Mouse (Mus musculus) heart, postnatal 0 days (tissue): Measurements from ENCODE around the gene Reln. TPM values are rescaled to one million over a fixed set of nuclear protein-coding genes. Genes with fewer than 3 reads are reported as not detected.

Experiments
- ATAC-seq: fragments of 200-750 bp; cut with Nextera tagmentation; 2 replicates; pipeline ENCODE4 v1.8.0; 2017; ENCODE audit warnings: low read depth, moderate number of reproducible peaks, moderate library complexity; ENCODE audit not compliant: insufficient read depth
- DNase-seq: peaks from one replicate; pipeline ENCODE4 v3.0.0-alpha.2; 2016; ENCODE audit warnings: low spot score
- H3K27ac ChIP-seq: fragments of 300-500 bp; sonication (generic); 2 replicates; pipeline ENCODE4 v1.5.1; 2014; ENCODE audit warnings: low read depth, mild to moderate bottlenecking
- H3K27me3 ChIP-seq: fragments of 300-500 bp; sonication (generic); 2 replicates; pipeline ENCODE4 v1.6.1; 2014; ENCODE audit warnings: low read length, mixed read lengths; ENCODE audit not compliant: control insufficient read depth, insufficient read depth
- H3K36me3 ChIP-seq: fragments of 300-500 bp; sonication (generic); replicated peaks from 2 replicates; pipeline ENCODE4 v1.6.1; 2014; ENCODE audit warnings: low read length, mixed read lengths; ENCODE audit not compliant: control insufficient read depth, insufficient read depth
- H3K4me1 ChIP-seq: fragments of 300-500 bp; sonication (generic); 2 replicates; pipeline ENCODE4 v1.6.1; 2014; ENCODE audit warnings: antibody characterized with exemption; ENCODE audit not compliant: control insufficient read depth, insufficient read depth
- H3K4me2 ChIP-seq: fragments of 300-500 bp; sonication (generic); 2 replicates; pipeline ENCODE4 v1.6.1; 2014; ENCODE audit warnings: low read depth, mild to moderate bottlenecking, low read length, moderate library complexity
- H3K4me3 ChIP-seq: fragments of 300-500 bp; sonication (generic); 2 replicates; pipeline ENCODE4 v1.5.1; 2014; ENCODE audit warnings: low read depth, low read length
- H3K9ac ChIP-seq: fragments of 300-500 bp; sonication (generic); replicated peaks from 2 replicates; pipeline ENCODE4 v1.6.1; 2014; ENCODE audit warnings: low read depth, low read length, mixed read lengths
- H3K9me3 ChIP-seq: fragments of 300-500 bp; sonication (generic); replicated peaks from 2 replicates; pipeline ENCODE4 v1.6.1; 2016; ENCODE audit warnings: low read length; ENCODE audit not compliant: control insufficient read depth
- CTCF ChIP-seq: IDR thresholded peaks from 2 replicates; pipeline ENCODE4 v1.5.1; 2016; ENCODE audit warnings: antibody characterized with exemption, control low read depth, low read depth
- EP300 ChIP-seq: IDR thresholded peaks from 2 replicates; pipeline ENCODE4 v1.6.1; 2016; ENCODE audit warnings: antibody characterized with exemption, low read depth
- WGBS: fragments of 180-500 bp; shearing (Covaris S2); extraction: QIAGEN DNeasy Blood & Tissue Kit; methylation state at CpG from one replicate; pipeline ENCODE4 v1.1.7; 2014; 5-methylcytosine and 5-hydroxymethylcytosine counted together
- polyA plus RNA-seq: library from polyadenylated mRNA; unstranded; fragments of >200 nt; fragmentation: Nextera tagmentation; extraction: Ambion mirVana; gene quantifications from 2 replicates; pipeline ENCODE4 v1.2.1, GENCODE M21; 2015
- total RNA-seq: library from RNA; depleted of rRNA; stranded (reverse); fragments of >200 nt; gene quantifications from 2 replicates; pipeline ENCODE4 v1.2.3, GENCODE M21; 2014; ENCODE audit warnings: low replicate concordance

The Reln gene
- total and polyA plus RNA-seq, 2 experiments from 2014 or later: 1.00 to 14.4 TPM

DNA sequence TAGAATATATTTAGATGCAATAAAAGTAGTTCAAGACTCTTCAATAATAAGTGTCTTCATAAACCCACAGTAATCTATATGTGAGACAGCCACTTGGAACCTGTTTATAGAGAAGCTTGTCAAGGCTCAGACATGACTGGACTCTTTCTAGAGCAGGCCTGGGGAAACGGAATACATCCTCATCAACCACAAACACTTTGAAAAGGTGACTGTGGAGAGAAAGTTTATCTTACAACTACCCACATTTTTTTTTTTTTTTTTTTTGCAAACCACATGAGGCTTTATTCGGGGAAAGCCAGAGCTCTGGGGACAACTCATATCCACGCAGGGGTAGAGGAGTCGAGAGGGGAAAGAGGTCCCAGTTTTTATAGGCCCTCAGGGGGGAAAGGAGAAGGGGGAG lies 36.6 kb downstream of the Reln start:
- Histone ChIP-seq H3K4me3 (no peak overlapping the region), H3K4me2 (no peak overlapping the region), H3K4me1 (no peaks in the 10 kb centered on the region), H3K9me3 (no peaks in the 10 kb centered on the region), H3K27ac (no peak overlapping the region), H3K27me3 (no peaks in the 10 kb centered on the region), H3K36me3 (no peaks in the 10 kb centered on the region), H3K9ac (no peak overlapping the region)
- TF ChIP-seq EP300 (no peak), CTCF (no peak)
- no peak for DNase-seq
- WGBS: 65% methylated on average over 4 of the region's 4 CpGs
- ATAC-seq: no peak

DNA sequence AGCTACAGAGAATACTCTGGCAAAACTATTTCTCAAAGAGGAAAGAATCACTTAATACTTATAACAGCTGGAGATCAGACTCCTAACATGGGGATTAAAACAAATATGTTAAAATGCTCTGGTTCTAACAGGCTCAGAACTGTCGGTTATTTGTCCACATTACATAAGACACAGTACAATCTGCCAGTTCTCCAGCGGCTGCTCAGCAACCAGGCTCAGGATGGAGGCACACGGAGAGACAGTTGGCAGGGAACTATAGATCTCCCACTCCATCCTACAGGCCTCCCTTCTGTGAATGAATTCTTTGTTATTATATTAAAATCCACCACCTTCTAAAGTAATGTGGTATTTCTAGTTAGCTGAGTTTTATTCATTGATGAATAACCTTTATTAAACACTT lies 37.4 kb downstream of the Reln start:
- WGBS: 77% methylated on average over 3 of the region's 3 CpGs
- H3K4me2 ChIP-seq: no peak overlapping the region

DNA sequence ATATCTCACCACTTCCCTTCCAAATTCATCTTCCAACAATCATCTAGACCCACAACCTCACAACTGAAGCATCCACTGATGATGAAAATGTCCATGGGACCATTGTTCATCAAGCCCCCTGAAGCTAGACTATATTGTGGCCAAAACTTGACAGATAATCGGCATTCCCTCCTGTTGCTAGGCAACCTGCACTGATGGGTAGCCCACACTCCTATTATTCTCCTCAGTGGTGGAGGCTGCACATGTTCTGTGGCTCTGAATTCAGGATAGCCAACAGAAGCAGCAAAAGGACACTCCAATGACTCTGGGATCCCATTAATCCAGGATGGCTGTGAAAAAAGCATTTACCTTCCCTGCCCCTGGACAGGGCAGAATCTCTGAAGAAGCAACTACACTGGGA lies 40.8 kb downstream of the Reln start:
- DNase-seq (no peak), ATAC-seq (no peak)
- TF ChIP-seq EP300: no peak
- no peak for TF ChIP-seq CTCF
- Histone ChIP-seq H3K36me3 (no peaks in the 10 kb centered on the region), H3K27me3 (no peaks in the 10 kb centered on the region), H3K9me3 (no peaks in the 10 kb centered on the region), H3K4me2 (no peak overlapping the region), H3K4me3 (no peak overlapping the region), H3K9ac (no peak overlapping the region), H3K4me1 (no peaks in the 10 kb centered on the region), H3K27ac (no peak overlapping the region)
- WGBS: 63% methylated on average over 1 of the region's 1 CpGs

More for the DNA sequence above, 37.4 kb downstream of the Reln start:
- H3K27me3 ChIP-seq: no peaks in the 10 kb centered on the region
- no peak for DNase-seq
- H3K9ac ChIP-seq: no peak overlapping the region
- no peak for ATAC-seq
- no peaks in the 10 kb centered on the region for H3K4me1 ChIP-seq
- H3K4me3 ChIP-seq: no peak overlapping the region
- H3K27ac ChIP-seq: no peak overlapping the region
- no peaks in the 10 kb centered on the region for H3K36me3 ChIP-seq
- TF ChIP-seq EP300 (no peak), CTCF (no peak)
- H3K9me3 ChIP-seq: no peaks in the 10 kb centered on the region

DNA sequence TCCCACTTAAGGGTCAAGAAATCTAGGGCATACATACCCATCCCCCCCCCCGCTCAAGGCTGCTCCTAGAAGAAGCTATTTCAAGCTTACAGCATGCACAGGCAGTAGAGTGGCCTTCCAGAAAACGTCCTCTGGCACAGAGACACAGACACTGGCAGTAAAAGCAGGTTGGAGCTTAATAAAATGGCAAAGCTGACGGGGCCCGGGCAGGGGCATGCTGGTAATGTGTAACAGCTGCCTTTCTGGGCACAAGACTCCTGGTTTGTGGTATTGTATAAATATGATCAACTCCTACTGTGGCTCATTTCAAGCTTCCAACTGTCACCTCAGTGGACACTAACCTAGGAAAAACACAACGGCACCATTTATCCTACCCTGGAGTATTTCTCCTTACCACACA lies 42.2 kb downstream of the Reln start:
- TF ChIP-seq CTCF (no peak), EP300 (no peak)
- DNase-seq: no peak
- WGBS: 68% methylated on average over 5 of the region's 5 CpGs
- H3K4me2 ChIP-seq: no peak overlapping the region
- H3K4me3 ChIP-seq: no peak overlapping the region
- no peak overlapping the region for H3K27ac ChIP-seq
- no peak for ATAC-seq
- no peak overlapping the region for H3K9ac ChIP-seq
- no peaks in the 10 kb centered on the region for H3K36me3 ChIP-seq
- no peaks in the 10 kb centered on the region for H3K27me3 ChIP-seq
- H3K4me1 ChIP-seq: no peaks in the 10 kb centered on the region
- H3K9me3 ChIP-seq: no peaks in the 10 kb centered on the region

DNA sequence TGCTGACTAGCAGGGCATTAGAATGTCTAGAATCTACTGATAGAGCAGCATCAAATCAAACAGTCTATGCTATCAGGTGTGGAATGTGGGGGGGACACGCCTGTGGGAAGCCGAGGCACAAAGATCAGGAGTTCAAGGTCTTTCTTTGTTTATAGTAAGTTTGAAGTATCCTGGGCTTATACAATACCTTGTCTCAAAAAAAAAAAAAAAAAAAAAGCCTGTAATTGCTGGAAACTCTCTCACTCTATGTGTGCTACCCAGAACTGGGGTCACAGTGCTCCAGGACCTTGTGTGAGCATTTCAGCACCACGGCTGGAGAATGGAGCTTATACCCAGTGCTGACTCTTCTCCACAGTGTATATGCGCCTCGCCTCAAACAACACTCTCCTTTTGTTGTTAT lies 43.7 kb downstream of the Reln start:
- H3K36me3 ChIP-seq: no peaks in the 10 kb centered on the region
- WGBS: 61% methylated on average over 5 of the region's 5 CpGs
- H3K4me3 ChIP-seq: no peak overlapping the region
- H3K9ac ChIP-seq: no peak overlapping the region
- ATAC-seq: no peak
- no peak overlapping the region for H3K4me2 ChIP-seq
- H3K27ac ChIP-seq: no peak overlapping the region
- TF ChIP-seq EP300: no peak
- TF ChIP-seq CTCF: no peak
- no peaks in the 10 kb centered on the region for H3K9me3 ChIP-seq
- no peaks in the 10 kb centered on the region for H3K4me1 ChIP-seq
- DNase-seq: no peak
- H3K27me3 ChIP-seq: no peaks in the 10 kb centered on the region

DNA sequence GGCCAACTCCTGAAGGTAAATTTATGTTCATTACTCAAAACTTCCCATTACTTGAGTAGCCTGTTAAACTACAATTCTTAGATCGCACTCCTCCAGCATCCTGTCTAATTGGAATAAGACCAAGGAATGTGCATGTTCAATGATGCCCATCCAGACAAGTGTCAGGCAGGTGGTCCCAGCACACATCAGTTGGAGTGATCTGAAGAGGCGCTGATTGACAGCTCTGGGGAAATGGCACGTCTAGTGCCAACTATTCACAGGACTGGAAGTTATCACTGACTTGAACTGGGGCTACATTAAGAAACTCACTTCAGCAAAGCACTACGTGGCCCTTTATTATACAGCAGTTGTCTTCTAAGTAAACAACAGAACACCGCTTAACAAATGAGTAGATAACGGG lies 44.5 kb downstream of the Reln start:
- no peaks in the 10 kb centered on the region for H3K9me3 ChIP-seq
- no peaks in the 10 kb centered on the region for H3K27me3 ChIP-seq
- DNase-seq (no peak), ATAC-seq (no peak)
- no peak overlapping the region for H3K27ac ChIP-seq
- no peaks in the 10 kb centered on the region for H3K36me3 ChIP-seq
- no peak for TF ChIP-seq CTCF
- no peak for TF ChIP-seq EP300
- H3K4me2 ChIP-seq: no peak overlapping the region
- no peaks in the 10 kb centered on the region for H3K4me1 ChIP-seq
- no peak overlapping the region for H3K9ac ChIP-seq
- WGBS: 73% methylated on average over 6 of the region's 6 CpGs
- no peak overlapping the region for H3K4me3 ChIP-seq
